Mouse (Mus musculus) mouse trophoblast stem cell (cell line): ENCODE data around the gene Tgm6.

Source experiments
- in situ Hi-C, 2 experiments: fragments of 300-500 bp; cut with MseI, MboI; formaldehyde crosslinking; loops; 2 replicates in 1 of 2; 3 replicates in 1 of 2; pipeline ENCODE4 v1.15.1; 2025

Tgm6 gene

DNA sequence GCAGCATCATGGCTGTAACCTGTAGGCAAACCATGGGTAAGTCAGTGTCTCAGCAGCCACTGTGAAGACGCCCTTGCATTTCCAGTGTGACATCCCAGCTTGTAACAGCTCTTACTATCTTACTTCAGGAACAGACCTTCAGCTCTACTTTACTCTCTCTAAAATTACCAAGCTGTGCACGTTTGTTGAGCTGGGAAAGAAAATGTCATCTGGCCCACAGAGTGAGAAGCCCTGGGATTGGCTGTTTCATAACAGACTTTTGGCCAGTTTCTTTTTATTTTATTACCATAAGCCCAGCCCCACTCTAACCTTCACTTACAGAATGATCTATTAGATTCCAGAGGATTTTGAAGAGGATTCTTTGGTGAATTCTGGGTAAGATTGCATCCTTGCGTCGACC, at the start of gene Tgm6:
Gene Tgm6, plus strand, starts transcription at position 301 of the 400 bp plus-strand sequence.
- in situ Hi-C loops, result no loop called here

DNA sequence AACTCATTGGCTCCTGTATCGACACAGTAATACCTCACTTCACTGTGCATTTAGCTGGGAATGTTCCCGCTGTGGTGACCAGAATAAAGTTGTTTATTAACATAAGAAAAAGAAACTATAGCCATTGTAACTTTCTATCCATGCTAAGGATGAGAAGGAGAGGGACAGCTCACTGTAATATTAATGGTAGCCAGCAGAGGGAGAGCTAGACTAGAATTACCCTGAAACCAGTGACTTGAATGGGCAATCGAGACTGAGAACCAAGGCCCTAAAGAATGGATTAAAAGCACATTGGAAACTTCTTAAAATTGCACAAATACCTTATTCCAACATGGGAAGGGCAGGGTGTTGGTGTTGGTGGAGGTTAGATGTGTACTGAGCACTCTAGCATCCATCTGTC, 44.0 kb upstream of the Tgm6 start:
- in situ Hi-C loops, result no loop called here

DNA sequence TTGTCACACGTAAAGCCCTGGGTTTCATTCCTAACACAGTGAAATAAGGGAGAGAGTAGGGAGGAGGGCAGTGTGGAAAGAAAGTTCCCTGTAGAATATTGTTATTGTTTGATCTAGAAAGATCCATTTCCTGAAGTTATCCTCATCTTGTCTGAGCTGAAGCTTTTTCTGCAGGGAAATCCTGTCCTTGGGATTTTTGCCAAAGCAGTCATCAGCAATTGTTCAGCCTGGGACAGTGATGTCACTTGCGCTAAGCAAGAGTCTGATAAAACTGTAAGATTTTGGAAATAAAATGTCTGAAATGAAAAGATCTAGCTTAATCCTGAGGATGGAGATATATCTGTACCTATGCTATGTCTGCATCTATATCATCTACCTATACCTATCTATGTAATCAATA, 41.8 kb upstream of the Tgm6 start:
- in situ Hi-C loops, result loop anchor here (10.0 kb wide), 1 partner anchor 174 kb away; no protein-coding TSS in a partner anchor

DNA sequence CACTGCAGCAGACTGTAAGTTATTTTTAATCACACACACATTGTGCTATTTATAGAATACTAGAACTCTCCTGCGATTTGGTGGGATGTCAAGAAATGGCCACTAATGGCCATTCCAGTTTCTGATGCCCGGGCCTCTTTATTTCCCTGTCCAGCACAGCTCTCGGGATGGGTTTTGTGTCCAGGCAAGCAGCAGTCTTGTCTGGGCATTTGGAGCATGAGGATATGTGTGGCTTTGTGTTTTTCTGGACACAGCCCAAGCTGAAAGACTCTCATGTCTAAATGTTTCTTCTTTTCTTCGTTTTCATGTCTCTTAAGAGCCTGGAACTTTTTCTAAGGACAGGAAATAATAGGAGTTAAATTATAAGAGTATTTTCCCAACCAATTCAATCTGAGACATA, 588 bp downstream of the Tgm6 start:
- in situ Hi-C loops, result no loop called here

DNA sequence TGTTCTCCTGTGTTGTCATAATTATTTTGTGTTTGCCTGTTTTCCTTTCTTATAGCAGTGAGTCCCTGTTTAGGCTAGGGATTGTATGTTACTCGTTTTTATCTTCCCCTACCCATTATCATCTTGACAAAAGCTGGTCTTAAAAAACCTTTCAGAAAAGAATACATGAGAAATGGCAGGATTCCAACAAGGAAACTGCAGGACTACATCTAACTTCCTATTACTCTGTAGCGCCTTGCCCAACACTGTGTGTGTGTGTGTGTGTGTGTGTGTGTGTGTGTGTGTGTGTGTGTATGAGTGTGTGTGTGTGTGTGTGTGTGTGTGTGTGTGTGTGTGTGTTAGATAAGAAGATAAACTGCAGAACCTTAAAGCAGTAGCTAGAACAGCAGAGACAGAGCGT, 1.2 kb downstream of the Tgm6 start:
- in situ Hi-C loops, result no loop called here

DNA sequence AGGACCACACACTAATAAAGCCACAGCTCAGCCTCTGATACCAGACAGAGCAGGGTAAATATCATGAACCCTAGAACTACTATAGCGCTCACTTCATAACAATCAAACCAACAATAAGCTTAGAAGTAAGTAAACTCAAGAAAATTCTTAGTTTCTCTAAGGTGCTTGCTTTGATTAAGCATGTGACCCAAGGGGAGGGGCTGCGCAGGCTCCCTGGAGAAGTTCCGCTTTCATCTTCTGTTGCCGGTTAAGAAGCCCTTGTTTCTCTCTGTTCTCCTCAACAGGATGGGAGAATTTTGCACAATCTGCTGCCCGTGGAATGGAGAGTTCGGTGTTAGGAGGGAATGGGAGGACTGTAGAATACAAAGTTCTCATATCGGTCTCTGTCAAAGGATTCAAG, 6.4 kb downstream of the Tgm6 start:
- in situ Hi-C loops, result no loop called here

DNA sequence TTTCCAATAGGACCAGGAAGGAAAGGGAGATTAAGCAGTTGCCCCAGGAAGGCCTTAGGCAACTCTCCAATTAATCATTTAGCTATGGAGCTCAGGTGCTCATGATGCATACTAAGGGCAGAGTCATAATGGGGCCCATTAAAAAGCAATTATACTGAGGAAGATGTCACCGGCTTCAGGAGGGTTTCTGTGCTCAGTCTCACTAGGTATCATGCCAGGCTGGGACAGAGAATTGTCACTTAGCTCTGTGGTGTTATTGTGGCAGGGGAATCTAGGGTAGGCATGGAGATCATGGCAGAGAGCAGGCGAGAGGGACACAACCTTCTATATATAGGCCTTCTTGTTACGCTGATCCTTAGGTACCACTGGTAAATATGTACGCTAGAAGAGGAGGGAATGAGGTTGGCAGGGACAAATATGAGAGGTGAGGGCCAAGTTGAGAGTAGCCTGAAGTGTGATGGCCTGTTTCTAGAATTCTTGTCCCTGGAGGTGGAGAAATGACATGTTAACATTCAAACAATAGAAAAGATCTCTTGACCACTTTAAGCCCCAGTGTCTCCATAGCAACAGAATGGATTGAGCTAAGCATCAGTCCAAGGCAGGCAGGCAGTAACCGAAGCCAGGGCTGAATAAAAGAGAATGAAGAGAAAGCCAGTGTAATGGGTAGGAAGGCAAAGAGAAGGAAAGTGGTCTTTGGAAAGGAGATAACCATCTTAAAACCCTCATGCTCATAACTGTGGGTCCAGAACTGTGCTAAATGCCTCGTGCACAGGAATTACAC, 13.3 kb downstream of the Tgm6 start:
- in situ Hi-C loops, result no loop called here

DNA sequence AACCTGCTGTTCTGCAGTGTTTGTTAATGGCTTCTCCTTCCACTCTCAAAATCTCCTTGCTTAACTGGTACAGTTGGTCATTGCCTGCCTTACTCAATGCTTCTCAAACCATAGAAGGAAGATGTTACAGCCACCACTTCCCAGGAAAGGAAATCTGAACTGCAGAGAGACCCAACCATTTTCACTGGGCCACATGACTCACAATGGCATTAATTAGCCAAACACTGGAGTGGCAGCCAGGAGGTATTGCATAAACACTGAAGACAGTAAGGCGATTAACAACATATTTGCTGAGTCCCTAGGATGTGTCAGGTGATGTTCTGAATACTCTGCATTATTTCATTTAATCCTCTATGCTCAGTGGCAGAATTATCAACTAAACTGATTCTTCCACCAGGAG, 13.9 kb downstream of the Tgm6 start:
- in situ Hi-C loops, result no loop called here

DNA sequence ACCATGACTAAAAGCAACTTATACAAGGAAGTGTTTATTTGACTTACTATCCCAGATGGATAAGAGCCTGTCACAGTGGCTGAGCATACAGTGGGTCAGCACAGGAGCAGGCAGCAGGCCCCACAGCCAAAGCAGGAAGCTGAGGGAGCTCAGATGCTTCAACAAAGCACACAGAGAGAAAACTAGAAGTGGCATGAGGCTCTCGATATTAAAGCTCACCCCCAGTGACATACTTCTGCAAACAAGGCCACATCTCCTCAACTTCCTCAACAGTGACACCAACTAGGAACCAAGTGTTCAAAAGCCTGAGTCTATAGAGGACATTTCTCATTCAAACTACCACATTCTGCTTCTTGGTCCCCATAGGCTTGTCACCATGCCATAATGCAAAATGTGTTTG, 17.5 kb downstream of the Tgm6 start:
- in situ Hi-C loops, result no loop called here

DNA sequence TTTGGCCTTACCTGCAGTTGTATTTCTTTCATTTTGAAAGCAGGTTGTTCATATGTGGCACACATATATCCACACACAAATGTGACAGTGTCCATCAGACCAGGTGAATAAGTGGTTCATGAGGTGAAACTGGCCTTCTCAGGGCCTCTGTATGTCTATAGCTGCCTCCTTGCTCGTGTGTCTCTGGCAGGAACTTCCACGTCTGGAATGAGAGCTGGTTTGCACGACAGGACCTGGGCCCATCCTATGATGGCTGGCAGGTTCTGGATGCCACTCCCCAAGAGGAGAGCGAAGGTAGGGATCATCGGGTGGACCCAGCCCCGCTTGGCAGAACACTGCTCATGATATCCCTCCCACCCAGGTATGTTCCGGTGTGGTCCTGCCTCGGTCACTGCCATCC, 30.8 kb downstream of the Tgm6 start:
- in situ Hi-C loops, result no loop called here

DNA sequence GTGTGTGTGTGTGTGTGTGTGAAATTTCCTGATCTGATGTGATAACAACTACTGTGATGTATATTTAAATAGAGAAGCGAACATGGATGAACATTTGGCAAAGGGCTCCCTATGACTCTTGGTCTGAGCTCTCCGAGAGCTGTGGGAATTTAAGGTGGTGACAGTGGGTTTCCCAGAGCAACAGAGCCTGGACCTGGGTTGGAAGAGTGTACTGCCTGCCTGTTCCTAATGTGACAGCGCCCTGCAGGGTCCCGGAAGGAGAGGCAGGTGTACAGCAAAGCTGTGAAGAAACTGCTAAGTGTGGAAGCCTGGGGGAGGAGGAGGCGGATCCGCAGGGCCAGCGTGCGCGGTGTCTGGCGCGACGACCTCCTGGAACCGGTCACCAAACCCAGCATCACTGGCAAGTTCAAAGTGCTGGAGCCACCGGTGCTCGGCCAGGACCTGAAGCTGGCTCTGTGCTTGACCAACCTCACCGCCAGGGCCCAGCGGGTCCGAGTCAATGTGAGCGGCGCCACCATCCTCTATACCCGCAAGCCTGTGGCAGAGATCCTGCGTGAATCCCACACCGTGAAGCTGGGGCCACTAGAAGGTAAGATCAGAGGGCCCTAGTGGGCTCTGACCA, 32.6 kb downstream of the Tgm6 start:
- in situ Hi-C loops, result no loop called here

DNA sequence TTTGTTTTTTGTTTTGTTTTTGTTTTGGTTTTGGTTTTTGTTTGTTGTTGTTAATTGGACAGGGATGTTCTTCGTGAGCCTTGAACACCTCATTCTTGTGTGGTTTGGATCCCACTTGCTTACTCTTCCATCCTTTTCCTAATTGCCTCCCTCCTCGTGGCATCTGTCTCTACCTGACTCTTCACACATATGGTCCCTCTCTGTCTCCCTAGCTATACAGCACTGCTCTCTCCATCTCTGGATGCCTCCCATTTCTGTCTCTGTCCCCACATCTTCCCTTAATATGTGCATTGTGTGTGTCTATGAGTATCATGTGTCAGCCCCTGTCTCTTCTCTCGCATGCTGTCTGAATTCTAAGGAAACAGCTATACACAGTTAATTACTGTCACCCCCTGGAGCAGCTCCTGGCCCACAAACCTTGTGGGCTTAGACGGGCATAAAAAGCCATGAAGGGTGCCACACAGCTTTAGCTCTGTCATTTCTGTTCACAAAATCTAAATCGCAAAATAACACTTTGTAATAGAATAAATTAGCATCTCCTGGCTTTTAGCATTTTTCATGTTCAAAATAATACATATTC, 34.0 kb downstream of the Tgm6 start:
- in situ Hi-C loops, result no loop called here

DNA sequence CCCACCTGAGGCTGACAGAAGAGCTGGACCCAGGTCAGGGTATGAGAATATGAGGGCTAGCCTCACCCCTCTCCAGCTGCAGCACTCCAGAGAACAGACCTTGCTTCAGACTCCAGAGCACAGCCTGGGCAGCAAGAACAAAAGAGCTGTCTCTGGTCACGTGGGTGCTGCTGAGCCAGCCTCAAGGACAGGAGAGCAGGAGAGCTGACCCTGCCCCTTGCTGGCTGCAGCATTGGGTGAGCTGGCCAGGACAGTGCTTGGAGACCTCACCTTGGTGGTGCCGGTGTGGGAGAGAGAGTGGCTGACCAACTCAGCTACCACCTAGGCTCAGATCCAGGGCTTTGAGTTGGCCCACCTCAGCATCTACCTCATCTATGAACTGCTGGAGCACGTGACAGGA, 43.0 kb downstream of the Tgm6 start:
- in situ Hi-C loops, result no loop called here

DNA sequence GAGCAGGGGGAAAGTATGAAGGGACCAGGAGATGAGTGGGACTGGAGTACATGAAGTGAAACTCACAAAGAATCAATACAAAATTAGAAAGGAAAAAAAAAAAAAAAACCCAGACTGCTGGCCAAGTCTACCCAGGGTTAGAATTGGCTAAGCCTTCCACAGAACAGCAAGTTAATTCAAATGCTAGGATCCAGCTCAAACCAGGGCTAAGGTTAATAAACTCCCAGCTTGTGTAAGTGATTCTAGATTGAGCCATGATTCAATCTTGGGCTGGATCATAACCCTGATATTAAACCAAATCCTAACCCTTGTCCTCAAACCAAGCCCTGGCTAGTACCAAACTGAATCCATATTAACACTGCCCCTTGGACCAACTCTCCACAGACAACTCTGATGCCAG, 43.6 kb downstream of the Tgm6 start:
- in situ Hi-C loops, result no loop called here

DNA sequence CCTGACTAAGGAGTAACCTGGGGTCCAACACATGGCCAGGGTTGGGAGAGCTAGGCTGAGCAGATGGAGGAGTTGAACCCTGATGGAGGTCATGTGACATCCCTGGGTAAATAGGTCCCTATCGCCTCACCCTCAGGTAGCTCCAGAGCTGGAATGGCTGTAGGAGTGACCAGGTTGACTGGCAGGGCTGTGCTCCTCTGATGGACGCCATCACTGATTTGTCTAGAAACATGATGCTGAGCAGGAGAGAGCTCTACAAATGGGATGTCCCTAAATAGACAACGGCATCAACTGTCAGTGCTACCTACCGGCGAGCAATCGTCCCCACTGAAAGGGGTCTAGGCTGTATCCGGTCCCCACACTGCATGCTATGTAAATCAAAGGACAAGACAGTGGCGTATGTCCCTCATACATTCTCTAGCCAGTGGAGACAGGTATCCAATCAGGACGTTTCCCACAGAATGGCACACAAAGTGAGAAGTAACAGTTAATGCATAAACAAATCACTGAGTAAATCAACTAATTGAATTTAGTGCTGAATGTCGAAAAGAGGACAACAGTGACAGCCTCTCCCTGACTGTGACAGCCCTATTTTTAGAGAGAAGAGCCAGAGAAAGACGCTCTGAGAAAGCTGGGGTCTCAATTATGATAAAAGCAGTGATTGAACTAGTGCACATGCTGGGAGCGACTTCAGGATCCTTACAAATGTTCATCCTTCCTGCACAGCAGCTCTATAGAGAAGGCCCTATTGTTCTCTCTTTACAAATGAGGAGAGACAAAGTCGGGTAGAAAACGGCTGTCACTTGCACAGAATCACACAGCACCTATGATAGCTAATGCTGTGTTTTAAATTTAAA, 45.2 kb downstream of the Tgm6 start:
- in situ Hi-C loops, result no loop called here

DNA sequence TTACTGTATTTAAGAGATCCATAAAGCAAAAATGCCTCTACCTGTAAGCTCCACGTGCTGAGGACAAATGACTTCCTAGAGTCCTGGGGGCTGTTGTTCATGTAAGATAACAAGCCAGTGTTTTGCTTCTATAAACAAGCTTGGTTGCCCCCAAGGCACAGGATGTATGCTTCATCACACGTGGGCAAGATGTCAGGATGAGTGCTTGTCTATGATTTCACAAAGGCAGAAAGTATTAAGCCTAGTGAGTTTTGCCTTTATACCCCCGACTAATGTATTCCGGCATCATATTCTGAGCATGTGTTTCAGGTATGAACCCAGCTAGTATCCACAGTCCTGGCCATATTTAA, 45.8 kb downstream of the Tgm6 start:
- in situ Hi-C loops, result no loop called here

DNA sequence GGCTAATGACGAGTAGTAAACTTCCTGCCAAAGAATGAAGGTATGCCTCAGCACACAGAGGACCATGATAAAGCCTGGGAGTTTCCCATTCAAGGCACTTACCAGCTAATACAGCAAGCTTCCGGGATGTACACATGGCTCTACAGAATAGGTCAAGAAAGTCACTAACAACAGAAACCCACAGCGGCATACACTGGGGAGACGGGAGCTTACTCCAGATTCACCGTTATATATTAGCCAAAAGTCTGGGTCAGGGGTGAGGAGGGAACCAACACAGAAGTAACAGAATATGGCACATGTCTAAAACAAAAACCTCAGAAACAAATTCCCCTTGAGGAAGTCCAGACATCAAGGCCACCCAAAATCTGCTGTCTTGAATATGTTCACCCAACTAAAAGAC, 50.5 kb downstream of the Tgm6 start:
- in situ Hi-C loops, result no loop called here

DNA sequence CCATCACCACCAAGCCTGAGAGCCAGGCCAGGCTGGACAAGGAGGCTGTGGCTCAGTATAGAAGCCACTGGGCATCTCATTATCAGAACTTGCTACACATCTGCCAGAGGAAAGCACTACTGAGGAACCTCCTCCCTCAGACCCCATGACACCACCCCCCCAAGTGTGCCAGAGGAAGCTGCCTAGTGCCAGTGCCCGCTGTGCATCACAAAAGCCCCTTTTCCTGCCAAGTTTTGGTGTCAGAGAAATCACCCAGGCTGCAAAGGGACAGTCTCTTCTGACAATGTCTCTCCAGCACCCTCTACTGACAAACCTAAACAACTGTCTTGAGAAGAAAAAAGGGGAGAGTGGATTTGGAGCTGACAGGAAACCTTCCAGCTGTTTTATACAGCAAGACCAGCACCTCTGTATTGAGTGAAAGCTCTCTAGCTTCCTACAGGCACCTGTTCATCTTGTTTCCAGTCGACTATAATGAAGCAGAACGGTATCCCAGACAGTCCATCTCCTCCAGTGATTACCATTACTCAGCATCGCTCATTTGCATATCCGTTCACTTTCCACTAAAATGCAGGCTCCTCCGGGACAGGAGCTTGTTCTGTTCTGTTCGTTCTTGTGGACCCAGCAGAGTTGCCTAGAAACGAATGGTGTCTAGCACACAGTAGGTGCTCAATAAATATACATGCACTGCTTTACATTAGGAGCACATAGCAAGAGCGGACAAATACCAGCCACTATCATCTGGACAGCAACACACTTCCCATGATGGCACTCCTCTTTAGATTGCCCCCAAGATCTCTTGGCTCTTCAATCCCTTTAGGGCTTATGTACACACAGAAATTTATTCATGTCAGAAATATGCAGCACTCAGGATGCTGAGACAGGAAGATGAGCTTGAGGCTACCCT, 54.3 kb downstream of the Tgm6 start:
- in situ Hi-C loops, result no loop called here

DNA sequence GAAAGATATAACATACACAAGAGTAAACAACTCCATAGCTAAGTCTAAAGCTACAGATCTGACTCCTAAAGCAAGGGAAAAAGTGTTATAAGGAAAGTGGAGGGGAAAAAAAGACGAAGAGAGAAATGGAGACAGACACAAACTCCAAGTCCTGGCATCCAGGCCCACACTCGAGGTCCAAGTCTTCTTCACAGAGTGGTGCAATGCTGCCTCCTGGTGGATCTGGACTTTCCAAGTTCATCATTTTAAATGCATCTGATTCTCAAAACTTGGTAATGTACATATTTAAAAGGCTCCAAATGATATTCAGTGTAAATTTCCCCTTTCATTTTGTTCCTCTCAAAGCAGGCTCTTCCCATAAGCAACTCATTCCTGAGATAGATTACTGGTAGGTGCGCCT, 55.6 kb downstream of the Tgm6 start:
- in situ Hi-C loops, result no loop called here

DNA sequence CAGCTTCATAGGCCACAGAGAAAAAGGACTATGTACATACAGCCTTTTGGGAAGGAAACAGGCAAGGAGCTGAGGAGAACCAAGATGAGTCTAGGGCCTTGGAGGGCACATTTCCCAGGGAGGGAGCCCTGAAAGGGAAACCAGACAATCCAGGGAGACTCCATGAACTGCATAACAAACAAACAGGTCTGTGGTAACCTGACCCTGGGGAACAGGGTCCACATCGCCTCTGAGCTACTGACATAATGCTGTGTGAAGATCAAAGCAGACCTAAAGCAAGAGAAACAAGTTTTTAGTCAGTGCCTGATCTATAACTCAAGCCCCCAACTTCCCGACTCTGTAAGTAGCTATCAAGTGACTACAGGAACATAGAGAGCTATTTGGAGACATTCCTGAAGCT, 59.5 kb downstream of the Tgm6 start:
- in situ Hi-C loops, result no loop called here

DNA sequence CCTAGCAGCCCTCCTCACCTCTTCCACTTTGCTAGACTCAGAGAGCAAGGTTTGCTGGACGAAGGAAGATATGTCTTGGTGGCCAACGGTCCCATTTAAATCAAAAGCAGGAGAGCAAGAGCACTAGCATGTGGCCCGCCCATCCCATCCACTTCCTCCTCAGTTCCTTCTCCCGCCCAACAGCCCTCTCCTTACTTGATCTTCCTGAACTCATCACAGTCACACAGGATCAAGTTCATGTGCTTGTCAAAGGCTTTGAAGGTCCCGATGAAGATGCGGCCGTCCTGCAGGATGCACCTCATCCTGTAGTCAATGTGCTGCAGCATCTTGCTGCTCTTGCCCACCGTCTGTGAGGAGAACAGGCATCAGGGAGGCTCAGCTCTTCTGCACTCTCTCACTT, 64.6 kb downstream of the Tgm6 start:
- in situ Hi-C loops, result no loop called here

DNA sequence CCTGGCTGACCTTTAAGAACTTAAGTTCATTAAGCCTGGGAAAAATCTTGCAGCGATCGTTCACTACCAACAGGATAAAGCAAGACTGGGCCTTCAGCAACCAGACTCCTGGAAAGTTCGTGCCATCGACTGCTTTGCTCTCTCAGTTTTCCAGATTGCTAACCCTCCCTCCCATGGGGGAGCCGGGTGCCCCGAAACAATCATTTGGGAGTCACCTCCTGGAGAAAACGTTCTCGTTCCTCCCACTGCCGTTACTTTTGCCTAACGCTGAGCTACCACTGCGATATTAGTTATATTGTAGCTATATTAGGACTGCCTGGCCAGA, 66.1 kb downstream of the Tgm6 start:
- in situ Hi-C loops, result no loop called here
